In genomic region chr19:38112575-38112974, GRCm38 (mm10) we compare ENCODE assay signal across 24 mouse cellular contexts. TPM values are rescaled to one million over a fixed set of nuclear protein-coding genes. Genes with fewer than 3 reads are reported as not detected.
DNase-seq lines count a peak whose midpoint lies in the region; ATAC-seq and TF ChIP-seq lines count a peak whose summit lies in the region.
"Had no signal": no experiment of that assay in that cellular context is flagged by ENCODE, and none has a peak within 500 bp of the region (broad histone marks: within the 10 kb centered on the region; RNA-seq: fewer than 3 reads in every experiment).

No protein-coding gene starts in this region.

- ATAC-seq in intestine, embryonic 15.5 days, result peak; percentile 72
- no peak for ATAC-seq in intestine, postnatal 0 days
- ATAC-seq in intestine, embryonic 16.5 days, result peak; percentile 70
- ATAC-seq in heart, embryonic 12.5 days (ENCODE audit: insufficient number of reproducible peaks, low FRiP score), result no peak
- ATAC-seq: forebrain, embryonic 14.5 days; forebrain, embryonic 16.5 days had no signal

- H3K9ac ChIP-seq in intestine, embryonic 15.5 days, result no peak overlapping the region
- H3K9ac ChIP-seq in intestine, postnatal 0 days (ENCODE audit: low read depth, low read length), result no peak overlapping the region
- H3K9ac ChIP-seq in intestine, embryonic 16.5 days (ENCODE audit: low read depth, low read length), result no peak overlapping the region
- no peak overlapping the region for H3K9ac ChIP-seq in heart, embryonic 12.5 days
- H3K9ac ChIP-seq: embryonic facial prominence, embryonic 12.5 days; embryonic facial prominence, embryonic 15.5 days; forebrain, embryonic 12.5 days had no signal

- no peaks in the 10 kb centered on the region for H3K9me3 ChIP-seq in intestine, embryonic 15.5 days
- no peaks in the 10 kb centered on the region for H3K9me3 ChIP-seq in intestine, postnatal 0 days (ENCODE audit: control insufficient read depth)
- no peaks in the 10 kb centered on the region for H3K9me3 ChIP-seq in intestine, embryonic 16.5 days (ENCODE audit: control insufficient read depth, low read length)
- no peaks in the 10 kb centered on the region for H3K9me3 ChIP-seq in heart, embryonic 12.5 days (replicated peaks)
- H3K9me3 ChIP-seq: embryonic facial prominence, embryonic 12.5 days; embryonic facial prominence, embryonic 15.5 days; forebrain, embryonic 10.5 days; forebrain, embryonic 12.5 days had no signal

- 0 out of 2 replicates have a peak, but pooled peaks cover 4% of the 10 kb centered on the region for H3K4me1 ChIP-seq in intestine, embryonic 15.5 days (replicated peaks)
- no peaks in the 10 kb centered on the region for H3K4me1 ChIP-seq in intestine, postnatal 0 days (replicated peaks; ENCODE audit: control insufficient read depth, insufficient read depth, low read length)
- H3K4me1 ChIP-seq in intestine, embryonic 16.5 days (ENCODE audit: control insufficient read depth, insufficient read depth, low read length), result 0 out of 2 replicates have a peak, but pooled peaks cover 4% of the 10 kb centered on the region
- peaks cover 5% of the 10 kb centered on the region for H3K4me1 ChIP-seq in heart, embryonic 12.5 days (replicated peaks)
- H3K4me1 ChIP-seq: embryonic facial prominence, embryonic 12.5 days; embryonic facial prominence, embryonic 15.5 days; forebrain, embryonic 10.5 days; forebrain, embryonic 12.5 days had no signal

- no peak overlapping the region for H3K4me3 ChIP-seq in intestine, embryonic 15.5 days (replicated peaks)
- H3K4me3 ChIP-seq in intestine, postnatal 0 days (ENCODE audit: low read depth, low read length), result no peak overlapping the region
- H3K4me3 ChIP-seq in intestine, embryonic 16.5 days (ENCODE audit: low read length), result no peak overlapping the region
- no peak overlapping the region for H3K4me3 ChIP-seq in heart, embryonic 12.5 days
- H3K4me3 ChIP-seq: embryonic facial prominence, embryonic 12.5 days; embryonic facial prominence, embryonic 15.5 days; erythroblast, embryonic 14.5 days; forebrain, embryonic 10.5 days; forebrain, embryonic 12.5 days had no signal

- 37% methylated on average over 4 of the region's 4 CpGs for WGBS in intestine, embryonic 15.5 days
- whole genome bisulfite sequencing in intestine, postnatal 0 days, result 32% methylated on average over 4 of the region's 4 CpGs
- 37% methylated on average over 4 of the region's 4 CpGs for WGBS in intestine, embryonic 16.5 days
- WGBS in heart, embryonic 12.5 days, result 23% methylated on average over 4 of the region's 4 CpGs

- no peak overlapping the region for H3K4me2 ChIP-seq in intestine, embryonic 15.5 days (replicated peaks)
- no peak overlapping the region for H3K4me2 ChIP-seq in intestine, postnatal 0 days (replicated peaks; ENCODE audit: low read depth)
- no peak overlapping the region for H3K4me2 ChIP-seq in intestine, embryonic 16.5 days (ENCODE audit: low read depth, low read length)
- H3K4me2 ChIP-seq in heart, embryonic 12.5 days, result no peak overlapping the region
- H3K4me2 ChIP-seq: embryonic facial prominence, embryonic 12.5 days; embryonic facial prominence, embryonic 15.5 days; forebrain, embryonic 12.5 days had no signal

- no peaks in the 10 kb centered on the region for H3K27me3 ChIP-seq in intestine, embryonic 15.5 days (replicated peaks)
- no peaks in the 10 kb centered on the region for H3K27me3 ChIP-seq in intestine, postnatal 0 days (replicated peaks; ENCODE audit: control insufficient read depth, insufficient read depth, low read length)
- H3K27me3 ChIP-seq in intestine, embryonic 16.5 days (replicated peaks; ENCODE audit: control insufficient read depth, insufficient read depth, low read length), result no peaks in the 10 kb centered on the region
- H3K27me3 ChIP-seq in heart, embryonic 12.5 days (replicated peaks), result peaks cover 17% of the 10 kb centered on the region; the same call in 1 of the 2 replicates
- H3K27me3 ChIP-seq: embryonic facial prominence, embryonic 15.5 days; forebrain, embryonic 12.5 days had no signal

- H3K36me3 ChIP-seq in intestine, embryonic 15.5 days, result no peaks in the 10 kb centered on the region
- H3K36me3 ChIP-seq in intestine, postnatal 0 days (ENCODE audit: control insufficient read depth, insufficient read depth), result no peaks in the 10 kb centered on the region
- H3K36me3 ChIP-seq in intestine, embryonic 16.5 days (ENCODE audit: control insufficient read depth, insufficient read depth, low read length), result no peaks in the 10 kb centered on the region
- H3K36me3 ChIP-seq in heart, embryonic 12.5 days, result no peaks in the 10 kb centered on the region
- H3K36me3 ChIP-seq: embryonic facial prominence, embryonic 12.5 days; embryonic facial prominence, embryonic 15.5 days; forebrain, embryonic 10.5 days; forebrain, embryonic 12.5 days had no signal

- peak; percentile 30 for DNase-seq in MN1 (ENCODE audit: low spot score)
- peak; percentile 5 for DNase-seq in Muller cell, postnatal 12 days (ENCODE audit: inconsistent ontology term)
- DNase-seq in layer of hippocampus, adult 11-12 months (ENCODE audit: low spot score), result no peak
- DNase-seq: adrenal gland, adult 2 months; adrenal gland, postnatal 10 days; adrenal gland, postnatal 25 days; cerebellum, adult 11-12 months; cerebellum, adult 2 months; cerebellum, adult 9-10 months; cerebellum, postnatal 14 days; cerebellum, postnatal 36 days; embryo, embryonic 11 days had no signal

- H3K27ac ChIP-seq in intestine, embryonic 15.5 days, result no peak overlapping the region
- no peak overlapping the region for H3K27ac ChIP-seq in intestine, postnatal 0 days (ENCODE audit: low read depth, low read length)
- no peak overlapping the region for H3K27ac ChIP-seq in intestine, embryonic 16.5 days (ENCODE audit: low read length)
- H3K27ac ChIP-seq in heart, embryonic 12.5 days (ENCODE audit: poor library complexity, severe bottlenecking), result no peak overlapping the region
- H3K27ac ChIP-seq: embryonic facial prominence, embryonic 12.5 days; embryonic facial prominence, embryonic 15.5 days; forebrain, embryonic 10.5 days; forebrain, embryonic 12.5 days had no signal

- no peak for TF ChIP-seq CTCF in intestine, postnatal 0 days (IDR thresholded peaks at IDR 0.05; ENCODE audit: low read depth)

RNA-seq across cellular contexts. Expression of gene Rbp4, which starts 12.5 kb away (rescaled TPM):
- polyA plus RNA-seq in intestine, embryonic 15.5 days (2015; fragmentation: Nextera tagmentation; extraction: Ambion mirVana), result 86.5 and 87.7 TPM in 2 replicates
- polyA plus RNA-seq in intestine, postnatal 0 days (2015; fragmentation: Nextera tagmentation; extraction: Ambion mirVana), result 15.7 and 16.8 TPM in 2 replicates
- polyA plus RNA-seq in intestine, embryonic 16.5 days (2015; fragmentation: Nextera tagmentation; extraction: Ambion mirVana), result 54.0 and 78.5 TPM in 2 replicates
- polyA plus RNA-seq in heart, embryonic 12.5 days (2016; fragmentation: Nextera tagmentation; extraction: Ambion mirVana), result 5.9 and 24.1 TPM in 2 replicates

RNA-seq across cellular contexts. Expression of gene Ffar4, which starts 15.7 kb away (rescaled TPM):
- 7.0 and 9.0 TPM in 2 replicates for polyA plus RNA-seq in intestine, embryonic 15.5 days (2015; fragmentation: Nextera tagmentation; extraction: Ambion mirVana)
- polyA plus RNA-seq in intestine, postnatal 0 days (2015; fragmentation: Nextera tagmentation; extraction: Ambion mirVana), result 4.7 and 5.3 TPM in 2 replicates
- 5.9 and 7.5 TPM in 2 replicates for polyA plus RNA-seq in intestine, embryonic 16.5 days (2015; fragmentation: Nextera tagmentation; extraction: Ambion mirVana)
- polyA plus RNA-seq in heart, embryonic 12.5 days (2016; fragmentation: Nextera tagmentation; extraction: Ambion mirVana), result not detected in 2 replicates
- polyA plus RNA-seq: C2C12; cerebellum, adult 2 months; embryonic facial prominence, embryonic 12.5 days; erythroblast, embryonic 14.5 days; forebrain, embryonic 10.5 days; forebrain, embryonic 12.5 days; forebrain, embryonic 16.5 days had no signal

RNA-seq across cellular contexts. Expression of gene Pde6c, which starts 20.0 kb away (rescaled TPM):
- 0.15 and 0.24 TPM in 2 replicates for polyA plus RNA-seq in intestine, embryonic 15.5 days (2015; fragmentation: Nextera tagmentation; extraction: Ambion mirVana)
- 0.25 and 0.60 TPM in 2 replicates for polyA plus RNA-seq in intestine, postnatal 0 days (2015; fragmentation: Nextera tagmentation; extraction: Ambion mirVana)
- 0.06 and 0.13 TPM in 2 replicates for polyA plus RNA-seq in intestine, embryonic 16.5 days (2015; fragmentation: Nextera tagmentation; extraction: Ambion mirVana)
- not detected in 2 replicates for polyA plus RNA-seq in heart, embryonic 12.5 days (2016; fragmentation: Nextera tagmentation; extraction: Ambion mirVana)
- polyA plus RNA-seq: adrenal gland, adult 2 months; C2C12; embryonic facial prominence, embryonic 12.5 days; embryonic facial prominence, embryonic 15.5 days; erythroblast, embryonic 14.5 days; forebrain, embryonic 10.5 days; forebrain, embryonic 12.5 days had no signal

RNA-seq across cellular contexts. Expression of gene Cep55, which starts 57.8 kb away (rescaled TPM):
- 23.7 and 28.9 TPM in 2 replicates for polyA plus RNA-seq in intestine, embryonic 15.5 days (2015; fragmentation: Nextera tagmentation; extraction: Ambion mirVana)
- polyA plus RNA-seq in intestine, postnatal 0 days (2015; fragmentation: Nextera tagmentation; extraction: Ambion mirVana), result 7.1 and 8.2 TPM in 2 replicates
- 21.9 and 22.2 TPM in 2 replicates for polyA plus RNA-seq in intestine, embryonic 16.5 days (2015; fragmentation: Nextera tagmentation; extraction: Ambion mirVana)
- polyA plus RNA-seq in heart, embryonic 12.5 days (2016; fragmentation: Nextera tagmentation; extraction: Ambion mirVana), result 34.5 and 35.9 TPM in 2 replicates
- polyA plus RNA-seq: erythroblast, embryonic 14.5 days had no signal

Comparison
In these comparisons a context has a peak if more than half of its experiments do, and no peak if none do; other contexts are left out.
1. ATAC-seq: peak in intestine, embryonic 15.5 days (single experiment) and intestine, embryonic 16.5 days (single experiment); none in intestine, postnatal 0 days (single experiment) and heart, embryonic 12.5 days (single experiment).